Mouse (Mus musculus) liver (tissue): Measurements from ENCODE around the gene Adck2.
A peak's percentile ranks its signal among the peaks of the same experiment; 100 is the strongest.

Source experiments
- DNase-seq: peaks from one replicate; pipeline ENCODE4 v3.0.0-alpha.2; 2020; ENCODE audit warnings: mixed read lengths

The Adck2 gene

GRCm38 (mm10) chr6:39559276-39559939, 14.3 kb upstream of the Adck2 start:
- no peak for DNase-seq

GRCm38 (mm10) chr6:39562166-39563015, 11.3 kb upstream of the Adck2 start:
- DNase-seq: peak; percentile 74

- DNase-seq: no peak
Measured at GRCm38 (mm10) chr6:39567528-39567927, 6.1 kb upstream of the Adck2 start.

- no peak for DNase-seq
Measured at GRCm38 (mm10) chr6:39570426-39570825, 3.2 kb upstream of the Adck2 start.

- DNase-seq: no peak
Measured at GRCm38 (mm10) chr6:39574555-39574869, 839 bp downstream of the Adck2 start.

- DNase-seq: no peak
Measured at GRCm38 (mm10) chr6:39574951-39575350, 1.3 kb downstream of the Adck2 start.

GRCm38 (mm10) chr6:39579552-39579951, 5.9 kb downstream of the Adck2 start:
- no peak for DNase-seq

GRCm38 (mm10) chr6:39580558-39580957, 6.9 kb downstream of the Adck2 start:
- no peak for DNase-seq

GRCm38 (mm10) chr6:39581087-39581784, 7.6 kb downstream of the Adck2 start:
- peak; percentile 73 for DNase-seq

GRCm38 (mm10) chr6:39585517-39585916, 11.8 kb downstream of the Adck2 start, which contains the start of gene Gm42420:
Gene Gm42420, plus strand, starts transcription at chr6:39585753.
- DNase-seq: no peak

- no peak for DNase-seq
Measured at GRCm38 (mm10) chr6:39591481-39591880, 17.8 kb downstream of the Adck2 start.

- DNase-seq: peak; percentile 93
Measured at GRCm38 (mm10) chr6:39592401-39593214, 18.9 kb downstream of the Adck2 start, which contains the start of gene Ndufb2. Gene Ndufb2, plus strand, starts transcription at chr6:39592574.

GRCm38 (mm10) chr6:39600851-39601250, 27.2 kb downstream of the Adck2 start:
- no peak for DNase-seq

- DNase-seq: no peak
Measured at GRCm38 (mm10) chr6:39601828-39602227, 28.2 kb downstream of the Adck2 start.

- DNase-seq: no peak
Measured at GRCm38 (mm10) chr6:39604565-39604964, 30.9 kb downstream of the Adck2 start.

GRCm38 (mm10) chr6:39606056-39606455, 32.4 kb downstream of the Adck2 start:
- DNase-seq: no peak

- no peak for DNase-seq
Measured at GRCm38 (mm10) chr6:39606862-39607261, 33.2 kb downstream of the Adck2 start.

GRCm38 (mm10) chr6:39607365-39607764, 33.7 kb downstream of the Adck2 start:
- no peak for DNase-seq

- DNase-seq: no peak
Measured at GRCm38 (mm10) chr6:39610207-39610606, 36.5 kb downstream of the Adck2 start.

- no peak for DNase-seq
Measured at GRCm38 (mm10) chr6:39611296-39611695, 37.6 kb downstream of the Adck2 start.
